Mouse (Mus musculus) frontal cortex, adult (tissue): ENCODE data around the gene Kcmf1.

Experiments
- ATAC-seq: cut with Nextera tagmentation; 2 replicates; pipeline ENCODE4 v1.9.2; 2017; ENCODE audit warnings: mild to moderate bottlenecking, moderate library complexity, mixed read lengths; ENCODE audit not compliant: low TSS enrichment

Kcmf1 gene

DNA sequence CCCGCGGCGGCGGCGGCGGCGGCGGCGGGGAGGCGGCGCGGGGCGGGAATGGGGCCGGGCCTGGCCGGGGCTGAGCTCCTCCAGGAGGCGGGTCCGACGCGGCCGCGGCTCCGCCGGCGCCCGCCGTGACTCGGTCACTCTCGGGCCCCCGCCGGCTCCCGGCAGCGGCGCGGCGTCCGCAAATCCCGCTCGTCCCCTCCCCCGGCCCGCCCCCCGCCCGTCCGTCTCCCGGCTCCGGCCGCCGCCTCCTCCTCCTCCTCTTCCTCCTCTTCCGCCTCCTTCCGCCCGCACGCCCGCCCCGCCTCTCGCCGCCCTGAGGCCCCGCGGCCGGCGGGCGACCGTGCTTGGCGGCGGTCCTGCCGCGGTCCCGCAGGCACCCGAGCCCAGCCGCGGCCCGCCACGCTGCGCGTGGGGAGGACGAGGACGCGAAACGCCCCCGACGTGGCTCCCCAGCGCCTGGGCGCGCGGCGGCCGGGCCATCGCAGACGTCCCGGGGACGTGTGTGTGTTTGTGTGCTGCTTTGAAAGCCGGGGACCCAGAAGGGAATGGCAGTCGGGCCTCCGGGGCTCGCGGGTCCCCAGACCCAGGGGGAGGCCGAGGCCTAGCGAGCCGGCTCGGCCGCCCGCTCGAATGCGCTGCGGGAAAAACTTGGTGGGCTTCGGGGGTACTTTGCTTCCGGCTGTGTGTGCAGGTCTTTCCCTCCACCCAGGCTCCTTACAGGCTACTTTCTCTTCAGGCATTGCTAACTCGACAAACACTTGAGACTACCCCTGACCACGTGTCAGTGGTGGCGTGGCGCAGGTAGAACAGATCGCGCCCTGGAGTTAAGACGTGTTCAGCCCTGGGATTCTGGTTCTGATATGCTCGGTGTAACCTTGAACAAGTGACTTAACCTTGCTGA, at the start of gene Kcmf1:
Gene Kcmf1, minus strand, starts transcription at position 199 of the 901 bp plus-strand sequence.
- ATAC-seq = peak; percentile 66

DNA sequence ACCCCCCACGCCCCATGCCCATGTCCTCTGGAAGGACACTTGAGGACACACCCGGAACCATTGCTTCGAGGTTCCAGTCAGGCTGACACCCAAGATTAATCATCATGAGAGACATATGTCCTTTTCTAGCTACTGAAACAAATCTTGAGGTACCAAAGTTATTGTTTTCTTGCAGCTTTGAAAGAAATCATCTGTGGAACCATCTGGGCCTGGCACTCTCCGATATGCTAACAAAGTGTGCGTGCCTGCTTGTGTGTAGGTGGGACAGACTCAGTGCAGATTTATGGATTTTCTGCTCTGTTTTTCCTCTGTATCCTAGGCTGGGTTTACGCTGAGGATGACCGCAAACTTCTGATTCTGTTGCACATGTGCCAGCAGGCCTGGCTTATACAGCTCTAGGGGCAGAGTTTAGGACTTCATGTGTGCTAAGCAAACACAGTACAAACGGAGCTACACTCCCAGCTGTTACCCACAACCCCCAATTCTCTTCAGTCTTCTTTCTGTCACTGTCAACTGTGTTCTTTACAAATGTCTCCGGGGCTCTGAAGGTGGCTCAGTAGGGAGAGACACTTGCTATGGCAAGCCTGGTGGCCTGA, 49.5 kb upstream of the Kcmf1 start:
- peak; percentile 97 for ATAC-seq

DNA sequence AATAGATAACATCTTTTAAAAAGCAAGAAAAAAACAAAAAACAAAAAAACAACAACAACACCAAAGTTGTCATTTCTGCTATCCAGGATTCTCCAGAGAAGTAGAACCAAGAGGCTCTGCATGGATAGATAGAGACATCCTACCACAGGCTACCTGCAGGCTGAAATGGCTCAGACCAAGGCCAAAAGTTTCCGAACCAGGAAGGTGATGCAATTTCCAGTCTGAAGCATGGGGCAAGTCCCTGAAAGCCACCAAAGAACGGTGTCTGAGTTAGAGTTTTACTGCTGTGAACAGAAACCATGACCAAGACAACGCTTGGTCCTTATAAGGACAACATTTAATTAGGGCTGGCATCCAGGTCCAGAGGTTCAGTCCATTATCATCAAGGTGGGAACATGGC, 48.6 kb upstream of the Kcmf1 start:
- no peak for ATAC-seq

DNA sequence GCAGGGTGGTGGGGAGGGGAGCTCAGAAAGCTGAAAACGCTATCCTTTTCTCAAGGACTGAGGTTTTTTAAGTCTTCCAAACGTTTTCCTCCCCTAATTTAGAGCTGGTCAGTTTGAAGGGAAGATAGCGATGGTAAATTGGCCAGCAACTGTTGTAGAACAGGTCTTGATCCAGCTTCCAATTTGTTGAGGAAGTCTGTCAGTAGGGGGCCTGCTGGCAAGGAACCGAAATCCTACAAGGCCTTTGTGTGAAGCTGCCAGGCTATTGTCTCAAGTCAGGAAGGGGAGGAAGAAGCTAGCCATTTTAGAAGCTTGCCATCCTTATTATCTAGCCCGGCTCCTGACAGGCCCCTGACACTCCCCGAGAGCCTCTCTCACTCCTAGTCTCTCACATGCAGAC, 48.2 kb upstream of the Kcmf1 start:
- no peak for ATAC-seq

DNA sequence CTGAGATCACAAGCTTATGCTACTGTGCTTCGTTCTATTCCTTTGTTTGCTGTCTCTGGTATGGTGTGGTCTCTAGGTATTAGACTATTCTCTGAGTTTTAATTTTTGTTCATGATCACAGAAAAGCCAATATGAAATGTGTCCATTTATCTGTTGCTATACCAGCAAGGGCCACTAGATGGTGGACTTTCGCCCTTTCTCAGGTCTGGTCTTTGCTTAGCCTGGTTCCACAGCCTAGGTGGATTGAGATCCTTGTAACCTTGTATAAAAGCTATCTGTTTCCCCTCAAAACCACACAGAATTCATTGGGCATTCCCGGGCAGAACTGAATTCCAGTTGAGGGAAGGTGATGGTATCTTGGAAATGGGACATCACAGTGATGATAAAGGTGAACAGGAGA, 40.7 kb upstream of the Kcmf1 start:
- peak; percentile 88 for ATAC-seq

DNA sequence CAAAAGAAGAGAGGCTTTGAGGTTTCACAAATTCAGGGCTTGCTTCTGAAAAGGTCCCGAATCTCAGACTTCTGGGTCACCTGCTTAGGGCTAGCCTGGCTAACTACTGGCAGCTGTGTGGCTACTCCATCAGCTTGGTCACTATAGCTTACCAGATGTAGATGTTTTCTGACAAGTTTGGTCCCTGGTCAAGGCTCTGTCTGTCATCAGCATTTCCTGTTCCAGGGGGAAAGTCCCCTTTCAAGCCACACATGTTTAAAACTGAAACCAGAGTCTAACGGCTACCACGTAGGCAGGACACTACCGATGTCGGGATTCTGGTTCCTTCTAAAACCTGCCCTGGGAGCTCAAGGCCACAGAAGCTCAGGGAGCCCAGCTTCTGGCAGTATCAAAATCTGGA, 38.1 kb upstream of the Kcmf1 start:
- no peak for ATAC-seq

DNA sequence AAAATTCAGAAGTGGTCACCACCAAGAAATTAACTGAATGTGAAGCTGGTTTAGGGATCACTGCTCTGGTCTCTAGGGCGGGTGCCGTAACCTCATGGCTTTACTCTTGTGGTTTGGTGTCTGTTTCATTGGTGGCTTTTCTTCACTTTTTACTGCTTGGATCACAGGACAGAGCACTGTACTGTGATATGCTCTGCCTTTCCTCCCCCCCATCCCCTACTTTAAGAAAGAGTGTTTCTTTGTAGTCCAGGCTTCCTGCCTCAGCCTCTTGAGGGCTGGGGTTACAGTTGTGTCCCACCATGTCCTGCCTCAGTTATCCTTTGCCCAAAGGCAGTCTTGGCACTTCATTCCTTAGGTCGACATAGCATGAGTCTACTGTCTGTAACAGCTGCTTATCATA, 37.7 kb upstream of the Kcmf1 start:
- no peak for ATAC-seq

DNA sequence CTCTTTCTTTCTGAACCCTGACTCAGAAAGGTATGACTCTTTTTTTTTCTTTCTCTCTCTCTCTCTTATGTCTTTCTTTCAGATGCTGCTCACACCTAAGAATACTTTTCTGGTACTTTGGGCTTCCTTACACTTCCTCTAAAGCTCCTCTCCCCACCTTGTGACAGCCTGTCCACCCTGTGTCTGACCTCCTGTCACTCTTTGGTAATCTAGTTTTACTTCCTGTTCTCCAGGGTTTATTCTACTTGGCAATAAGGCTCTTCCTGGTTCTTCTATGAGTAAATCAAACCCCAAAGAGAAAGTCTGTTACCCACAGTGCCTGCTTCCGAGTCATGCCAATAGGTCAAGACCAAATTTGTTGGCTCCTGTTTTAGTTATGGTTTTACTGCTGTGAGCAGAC, 33.2 kb upstream of the Kcmf1 start:
- ATAC-seq = no peak

DNA sequence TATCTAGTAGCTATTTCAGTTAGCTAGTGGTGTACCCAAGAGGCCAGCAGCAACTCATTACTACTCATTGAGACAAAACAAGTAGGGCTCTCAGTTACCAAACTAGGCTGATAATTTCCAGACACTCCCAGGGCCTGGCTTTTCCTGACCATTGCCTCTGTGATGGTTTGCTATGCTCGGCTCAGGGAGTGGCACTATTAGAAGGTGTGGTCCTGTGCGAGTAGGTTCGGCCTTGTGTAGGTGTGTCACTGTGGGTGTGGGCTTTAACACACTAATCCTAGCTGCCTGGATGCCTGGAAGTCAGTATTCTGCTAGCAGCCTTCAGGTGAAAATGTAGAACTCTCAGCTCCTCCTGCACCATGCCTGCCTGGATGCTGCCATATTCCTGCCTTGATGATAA, 31.8 kb upstream of the Kcmf1 start:
- ATAC-seq = no peak

DNA sequence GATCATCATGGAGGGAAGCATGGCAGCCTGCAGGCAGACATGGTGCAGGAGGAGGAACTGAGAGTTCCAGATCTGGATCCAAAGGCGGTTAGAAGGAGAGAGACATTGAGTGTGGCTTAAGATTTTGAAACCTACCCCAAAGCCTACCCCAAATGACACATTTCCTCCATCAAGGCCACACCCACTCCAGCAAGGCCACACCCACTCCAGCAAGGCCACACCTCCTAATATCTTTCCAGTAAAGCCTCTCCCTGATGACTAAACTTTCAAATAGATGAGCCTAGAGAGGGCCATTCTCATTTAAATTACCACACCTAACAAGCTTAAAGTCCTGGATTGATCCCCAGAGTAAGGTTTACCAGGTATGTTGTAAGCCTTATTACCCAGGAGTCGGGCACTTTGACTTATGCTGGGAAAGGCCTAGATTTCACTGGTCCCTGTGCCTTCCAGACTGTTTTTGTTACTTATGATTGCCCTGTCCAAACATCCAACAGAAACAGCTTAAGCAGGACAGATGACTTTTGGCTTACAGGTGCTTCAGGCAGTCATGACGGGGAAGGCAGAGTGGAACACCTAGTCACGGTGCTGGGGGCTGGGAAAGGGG, 30.1 kb upstream of the Kcmf1 start:
- no peak for ATAC-seq

DNA sequence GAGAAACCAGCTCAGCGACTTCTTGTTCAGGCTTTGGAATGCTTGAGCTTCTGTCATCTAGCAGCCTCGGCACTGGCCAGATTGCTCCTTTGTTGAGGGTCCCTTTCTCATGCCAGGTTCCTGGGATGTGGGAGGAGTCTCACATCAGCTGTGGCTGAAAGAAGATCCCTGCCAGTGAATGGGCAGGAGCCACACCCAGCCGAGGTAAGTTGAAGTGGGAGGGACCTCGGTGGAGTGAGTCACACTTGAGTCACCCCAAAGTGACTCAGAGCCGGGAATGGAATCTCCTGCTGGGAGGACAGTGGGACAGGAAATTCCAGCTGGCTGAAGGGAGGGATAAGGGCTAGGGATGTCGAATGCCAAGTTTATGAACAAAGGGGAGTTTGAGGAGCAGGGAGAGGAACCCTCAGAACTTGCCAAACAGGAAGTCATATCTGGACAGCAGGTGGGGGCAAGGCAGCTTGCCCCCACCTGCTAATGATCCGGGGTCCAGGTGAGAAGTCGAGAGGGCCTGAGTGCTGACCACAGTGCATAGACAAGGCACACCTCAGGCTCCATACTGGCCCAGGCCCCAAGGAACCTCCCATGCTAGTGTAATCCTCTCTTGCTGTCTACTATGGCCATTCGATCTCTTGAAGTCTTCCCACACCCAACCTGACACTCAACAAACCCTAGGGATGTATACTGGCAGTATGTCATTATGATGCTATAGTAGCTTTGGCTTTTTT, 27.1 kb upstream of the Kcmf1 start:
- peak; percentile 98 for ATAC-seq

DNA sequence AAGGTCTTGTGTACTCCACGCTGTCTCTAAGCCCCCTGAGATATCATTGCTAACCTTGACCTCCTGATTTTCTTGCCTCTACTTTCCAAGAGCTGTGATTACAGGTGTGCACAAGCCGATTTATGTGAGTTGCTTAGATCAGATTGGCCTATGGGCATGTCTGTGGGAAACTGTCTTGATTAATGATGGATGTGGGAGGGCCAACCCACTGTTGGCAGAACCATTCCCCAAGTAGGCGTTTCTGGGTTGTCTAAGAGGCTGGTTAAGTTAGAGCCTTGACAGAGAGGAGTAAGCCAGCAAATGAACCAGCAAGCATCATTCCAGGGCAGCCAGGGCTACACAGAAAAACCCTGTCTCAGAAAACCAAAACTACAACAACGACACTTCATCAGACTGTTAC, 26.3 kb upstream of the Kcmf1 start:
- ATAC-seq = no peak

DNA sequence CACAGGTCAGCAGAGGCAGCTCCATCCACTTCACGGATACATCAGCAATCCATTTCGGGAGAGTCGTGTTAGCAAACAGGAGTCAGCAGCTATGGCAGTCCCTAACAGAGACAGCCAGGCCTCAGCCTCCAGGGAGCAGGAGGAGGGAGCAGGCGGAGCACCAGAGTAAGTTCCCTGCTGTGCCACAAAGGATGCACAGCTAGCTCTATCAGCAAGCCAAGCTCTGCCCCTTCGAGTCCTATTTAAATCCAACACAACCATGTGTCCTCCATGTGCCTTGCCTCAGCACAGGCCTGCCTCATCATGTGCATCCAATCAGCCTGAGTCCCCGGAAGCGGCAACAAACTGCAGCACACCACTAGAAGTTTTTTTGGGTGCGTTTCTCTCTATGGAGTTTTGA, 23.6 kb upstream of the Kcmf1 start:
- ATAC-seq = no peak

DNA sequence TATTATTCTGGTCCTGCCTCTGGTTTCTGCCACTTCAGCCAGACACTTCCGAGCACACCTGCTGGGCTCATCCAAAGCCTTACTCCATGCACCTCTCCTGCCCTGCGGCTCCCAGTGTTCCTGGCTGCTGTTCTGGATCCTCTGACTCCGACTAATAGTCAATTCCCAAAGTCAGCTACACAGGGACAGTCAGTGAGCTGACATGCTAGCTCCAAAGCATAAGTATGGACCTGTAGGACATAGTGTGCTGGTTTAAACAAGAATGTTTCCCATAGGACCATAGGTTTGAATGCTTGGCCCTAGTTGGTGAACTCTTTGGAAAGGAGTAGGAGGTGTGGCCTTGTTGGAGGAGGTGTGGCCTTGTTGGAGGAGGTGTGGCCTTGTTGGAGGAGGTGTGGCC, 21.3 kb upstream of the Kcmf1 start:
- no peak for ATAC-seq

DNA sequence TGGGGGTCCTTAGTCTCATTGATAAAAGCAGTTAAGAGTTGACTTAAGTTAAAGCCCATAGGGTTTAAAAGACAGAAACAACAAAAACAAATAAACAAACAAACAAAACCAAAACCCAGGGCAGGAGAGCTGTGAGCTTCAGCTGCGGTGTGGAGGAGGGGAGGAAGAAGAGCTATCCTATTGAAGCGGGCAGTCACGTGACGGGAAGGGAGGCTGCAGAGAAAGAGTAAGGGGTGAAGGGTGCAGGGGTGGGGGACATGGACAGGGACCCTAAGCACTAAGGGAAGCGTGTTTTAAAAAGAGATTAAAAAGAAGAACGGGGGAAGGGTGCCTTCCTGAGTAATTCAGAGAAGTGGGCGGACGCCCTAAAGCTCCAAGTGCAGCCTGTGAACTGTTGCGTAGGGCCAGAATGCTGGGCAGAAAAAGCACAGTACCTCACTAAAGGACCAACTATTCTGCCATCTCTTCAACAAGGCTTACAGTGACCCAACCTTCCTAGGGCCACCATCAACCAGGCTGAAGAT, 18.8 kb upstream of the Kcmf1 start:
- no peak for ATAC-seq

DNA sequence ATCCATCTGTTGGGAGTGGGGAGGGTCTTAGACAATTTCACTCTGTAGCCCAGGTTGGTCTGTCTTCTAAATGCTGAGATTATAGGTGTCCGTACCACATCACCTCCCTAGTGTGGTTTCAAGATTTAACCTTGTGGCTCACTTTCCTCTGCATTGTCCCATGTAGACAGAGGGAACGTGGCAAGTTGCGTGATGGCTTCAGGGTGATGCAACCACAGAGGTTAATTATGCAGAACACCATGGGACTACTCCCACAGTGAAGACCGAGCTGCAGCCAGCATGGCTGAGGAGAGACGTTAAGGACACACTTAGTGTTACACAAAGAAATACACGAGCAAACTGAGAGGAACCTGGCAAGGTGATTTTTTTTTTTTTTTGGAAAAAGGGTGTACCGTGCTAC, 16.6 kb upstream of the Kcmf1 start:
- ATAC-seq = no peak

DNA sequence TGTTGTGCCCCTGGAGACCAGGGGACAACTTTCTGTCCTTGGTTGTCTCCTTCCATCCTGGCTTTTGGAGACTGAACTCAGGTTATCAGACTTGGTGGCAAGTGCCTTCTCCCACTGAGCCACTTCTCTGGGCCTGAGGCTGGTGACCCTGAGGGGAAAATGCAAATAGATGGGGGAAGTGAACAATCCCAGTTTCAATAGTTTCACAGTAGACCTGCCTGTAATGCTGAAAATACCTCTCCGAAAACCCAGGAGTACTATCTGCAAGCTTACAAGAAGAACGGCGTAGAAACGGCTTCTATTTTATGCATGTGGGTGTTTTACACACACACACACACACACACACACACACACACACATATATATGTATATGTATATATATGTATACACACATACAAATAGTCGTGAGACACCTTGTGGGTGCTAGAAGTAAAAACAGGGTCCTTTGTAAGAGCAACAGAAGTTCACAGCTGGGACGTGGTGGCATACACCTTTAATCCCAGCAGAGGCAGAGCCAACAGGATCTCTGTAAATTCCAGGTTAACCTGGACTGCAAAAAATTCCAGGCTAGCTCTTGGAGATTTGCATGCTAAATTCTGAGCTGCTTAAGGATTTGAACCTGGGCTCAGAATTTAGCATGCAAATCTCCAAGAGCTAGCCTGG, 14.4 kb upstream of the Kcmf1 start:
- ATAC-seq = no peak

DNA sequence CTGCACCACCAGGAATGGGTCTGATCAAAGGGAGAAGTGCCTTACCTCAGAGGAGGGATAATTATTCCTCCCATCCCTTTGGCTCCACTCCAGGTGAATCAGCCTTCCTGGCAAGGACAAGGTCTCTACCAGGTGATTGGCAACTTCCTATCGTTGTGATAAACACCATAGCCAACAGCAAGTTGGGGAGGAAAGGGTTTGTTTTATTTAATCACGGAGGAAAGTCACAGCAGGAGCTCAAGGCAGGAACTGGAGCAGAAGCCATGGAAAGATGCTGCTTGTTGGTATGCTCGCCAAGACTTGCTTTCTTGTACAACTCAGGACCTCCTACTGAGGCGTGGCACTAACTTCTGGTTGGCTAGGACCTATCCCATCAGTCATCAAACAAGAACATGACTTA, 11.5 kb upstream of the Kcmf1 start:
- ATAC-seq = no peak

DNA sequence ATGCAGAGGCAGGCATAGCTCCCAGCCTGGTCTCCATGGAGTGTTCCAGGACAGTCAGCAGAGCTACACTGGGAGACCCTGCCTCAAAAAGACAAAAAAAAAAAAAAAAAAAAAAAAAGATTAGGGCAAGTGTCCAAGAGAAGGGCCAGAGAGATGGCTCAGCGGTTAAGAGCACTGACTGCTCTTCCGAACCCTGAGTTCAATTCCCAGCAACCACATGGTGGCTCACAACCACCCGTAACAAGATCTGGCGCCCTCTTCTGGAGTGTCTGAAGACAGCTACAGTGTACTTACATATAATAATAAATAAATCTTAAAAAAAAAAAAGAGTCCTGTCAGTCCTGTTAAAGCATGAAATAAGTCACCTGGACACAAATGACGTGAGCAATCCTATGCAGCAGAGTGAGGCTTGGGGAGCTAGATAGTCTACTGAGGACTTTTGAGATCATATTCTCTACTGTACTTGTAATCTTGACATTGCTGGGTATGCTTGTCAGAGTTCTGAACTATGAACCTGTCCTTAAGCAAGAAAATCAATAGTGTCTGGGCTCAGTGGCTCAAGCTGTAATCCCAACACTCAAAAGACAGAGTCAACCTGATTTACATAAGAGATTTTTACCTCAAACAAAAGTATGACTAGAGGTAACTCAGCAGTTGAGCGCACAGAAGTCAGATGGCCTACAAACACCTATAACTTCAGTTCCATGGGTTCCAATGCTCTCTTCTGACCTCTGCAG, 2.6 kb upstream of the Kcmf1 start:
- no peak for ATAC-seq

DNA sequence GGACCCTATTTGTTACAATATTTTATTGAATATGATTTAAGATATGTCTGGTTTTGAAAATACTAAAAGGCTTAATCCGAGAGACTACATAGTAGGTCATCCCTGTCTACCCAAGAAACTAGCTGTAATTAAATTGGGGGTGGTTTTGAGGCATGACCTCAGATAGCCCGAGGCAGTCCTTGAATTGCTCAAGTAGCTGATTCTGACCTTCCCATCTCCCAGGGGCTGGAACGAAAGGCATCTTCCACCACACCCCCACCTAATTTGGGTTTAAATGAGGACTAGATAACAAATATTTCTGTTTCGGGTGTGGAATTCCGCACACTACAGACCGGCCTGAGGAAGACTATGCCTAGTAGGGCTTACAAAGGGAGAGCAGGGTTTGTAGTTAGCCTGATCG, 1.2 kb upstream of the Kcmf1 start:
- ATAC-seq = no peak

DNA sequence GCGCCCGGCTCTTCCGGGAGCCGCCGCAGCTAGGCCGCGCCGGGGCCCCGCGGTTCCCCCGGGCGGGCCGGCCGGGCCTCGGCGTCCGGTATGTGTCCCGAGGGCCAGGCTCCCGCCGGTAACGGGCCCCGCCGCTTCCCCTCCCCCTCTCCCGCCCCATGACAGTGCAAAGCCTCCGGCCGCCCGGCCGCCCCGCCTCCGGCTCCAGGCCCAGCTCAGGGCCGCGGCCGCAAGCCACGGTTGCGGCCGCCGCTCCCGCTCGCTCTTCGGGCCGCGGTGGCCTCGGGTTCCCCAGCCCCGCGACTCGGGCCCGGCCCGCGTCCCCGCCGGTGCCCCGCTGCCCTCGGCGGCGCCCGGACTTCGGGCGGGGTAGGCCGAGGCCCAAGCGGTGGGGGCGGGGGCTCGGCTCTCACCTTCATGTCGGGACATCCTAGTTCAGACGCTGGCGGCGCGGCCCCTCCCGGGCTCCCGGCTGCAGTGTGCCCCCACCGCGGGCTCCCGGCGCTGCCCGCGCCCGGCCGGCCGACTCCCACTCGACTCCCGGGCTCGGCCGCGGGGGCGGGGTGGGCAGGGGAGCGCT, 488 bp downstream of the Kcmf1 start:
- peak; percentile 42 for ATAC-seq
